Comparison of ENCODE assay signal across 8 mouse cellular contexts in the genomic region with DNA sequence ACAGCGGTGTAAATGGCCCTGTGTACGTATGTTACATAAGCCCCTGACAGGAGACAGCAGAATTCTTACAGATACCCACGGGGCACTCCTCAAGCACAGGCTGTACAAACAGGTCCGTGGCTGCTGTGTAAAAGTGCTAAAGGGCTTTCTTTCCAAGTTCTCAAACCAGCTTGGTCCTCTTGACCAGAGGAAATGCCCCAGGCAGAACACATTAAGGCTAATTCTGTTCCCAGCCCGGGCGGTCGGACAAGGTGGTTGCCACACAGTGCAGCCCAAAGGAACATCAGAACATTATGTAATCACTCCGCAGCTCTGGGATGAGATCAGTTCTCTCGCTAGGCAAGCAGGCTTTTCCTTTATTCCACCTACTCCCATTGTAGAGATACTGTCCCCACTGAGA. TPM values are rescaled to one million over a fixed set of nuclear protein-coding genes. Genes with fewer than 3 reads are reported as not detected.
A peak's percentile ranks its signal among the peaks of the same experiment; 100 is the strongest.
DNase-seq lines count a peak whose midpoint lies in the region; ATAC-seq and TF ChIP-seq lines count a peak whose summit lies in the region.

No protein-coding gene starts in this region.

- peak overlapping the region; percentile 70 for H3K4me2 ChIP-seq in kidney, embryonic 14.5 days (replicated peaks; ENCODE audit: low read depth, low read length)
- peak overlapping the region; percentile 56 for H3K4me2 ChIP-seq in neural tube, embryonic 14.5 days (ENCODE audit: low read depth, low read length)

- H3K4me1 ChIP-seq in cortical plate, adult 2 months (ENCODE audit: control insufficient read depth, insufficient read depth, low read length): peaks cover 11% of the 10 kb centered on the region
- peaks cover 10% of the 10 kb centered on the region; the same call in 1 of the 2 replicates for H3K4me1 ChIP-seq in kidney, embryonic 14.5 days (ENCODE audit: control insufficient read depth, insufficient read depth, low read length)
- H3K4me1 ChIP-seq in neural tube, embryonic 14.5 days (ENCODE audit: control insufficient read depth, insufficient read depth, low read length): peaks cover 30% of the 10 kb centered on the region

- peak; percentile 74 for TF ChIP-seq POLR2A in cortical plate, adult 2 months (IDR thresholded peaks at IDR 0.05; ENCODE audit: extremely low read depth, insufficient read depth, low read length)

- DNase-seq in right cerebral cortex, adult 18-20 months: peak; percentile 85
- no peak for DNase-seq in right cerebral cortex, postnatal 14 days
- DNase-seq in heart, adult 18-20 months: peak; percentile 83 to 86
- peak; percentile 31 for DNase-seq in liver
- DNase-seq in urinary bladder, adult 2 months (ENCODE audit: low spot score): no peak

- H3K9ac ChIP-seq in kidney, embryonic 14.5 days (ENCODE audit: low read depth, low read length): peak overlapping the region; percentile 23; the same call in 1 of the 2 replicates
- 0 out of 2 replicates have a peak overlapping the region, but pooled peaks have one; percentile 37 for H3K9ac ChIP-seq in neural tube, embryonic 14.5 days (replicated peaks; ENCODE audit: low read depth, low read length)

- TF ChIP-seq CTCF in cortical plate, adult 2 months (IDR thresholded peaks at IDR 0.05; ENCODE audit: extremely low read depth, insufficient read depth, low read length): no peak

- peak overlapping the region; percentile 97 for H3K4me3 ChIP-seq in cortical plate, adult 2 months (ENCODE audit: insufficient read depth, low read length)
- H3K4me3 ChIP-seq in kidney, embryonic 14.5 days (ENCODE audit: low read length): peak overlapping the region; percentile 87
- peak overlapping the region; percentile 97 for H3K4me3 ChIP-seq in neural tube, embryonic 14.5 days (ENCODE audit: low read depth, low read length)

- H3K9me3 ChIP-seq in kidney, embryonic 14.5 days (ENCODE audit: control insufficient read depth, low read length): no peaks in the 10 kb centered on the region
- no peaks in the 10 kb centered on the region for H3K9me3 ChIP-seq in neural tube, embryonic 14.5 days (ENCODE audit: control insufficient read depth, low read length)

- 61% methylated on average over 9 of the region's 9 CpGs for WGBS in kidney, embryonic 14.5 days
- WGBS in neural tube, embryonic 14.5 days: 39% methylated on average over 9 of the region's 9 CpGs

- no peak for ATAC-seq in kidney, embryonic 14.5 days (ENCODE audit: low FRiP score, low TSS enrichment)
- no peak for ATAC-seq in neural tube, embryonic 14.5 days (ENCODE audit: low read depth)

- peaks cover 24% of the 10 kb centered on the region for H3K36me3 ChIP-seq in kidney, embryonic 14.5 days (ENCODE audit: control insufficient read depth, insufficient read depth, low read length)
- peaks cover 3% of the 10 kb centered on the region; the same call in 1 of the 2 replicates for H3K36me3 ChIP-seq in neural tube, embryonic 14.5 days (ENCODE audit: control insufficient read depth, insufficient read depth, low read length)

- H3K27me3 ChIP-seq in kidney, embryonic 14.5 days (ENCODE audit: control insufficient read depth, insufficient read depth, low read length): no peaks in the 10 kb centered on the region
- no peaks in the 10 kb centered on the region for H3K27me3 ChIP-seq in neural tube, embryonic 14.5 days (ENCODE audit: control insufficient read depth, insufficient read depth, low read length)

- H3K27ac ChIP-seq in cortical plate, adult 2 months (ENCODE audit: insufficient read depth, low read length): peak overlapping the region; percentile 88
- no peak overlapping the region; the same call in 1 of the 2 replicates for H3K27ac ChIP-seq in kidney, embryonic 14.5 days (ENCODE audit: low read depth, low read length)
- H3K27ac ChIP-seq in neural tube, embryonic 14.5 days (ENCODE audit: low read depth, low read length): no peak overlapping the region; the same call in 1 of the 2 replicates

RNA-seq across cellular contexts. Expression of a gene that starts 2.4 kb away (rescaled TPM):
- polyA plus RNA-seq in cortical plate, adult 2 months (2012; rRNA removed): 1,026 and 1,043 TPM in 2 replicates
- 100 to 1,000 TPM; 736 to 802 TPM for total RNA-seq in heart, adult 18-20 months (2021)
- 796 and 844 TPM in 2 replicates for polyA plus RNA-seq in kidney, embryonic 14.5 days (2014; fragmentation: Nextera tagmentation; extraction: Ambion mirVana)
- polyA plus RNA-seq in neural tube, embryonic 14.5 days (2014; fragmentation: Nextera tagmentation; extraction: Ambion mirVana): 720 and 814 TPM in 2 replicates
- polyA plus RNA-seq in urinary bladder, adult 2 months (2012; rRNA removed): 1,620 and 1,700 TPM in 2 replicates

RNA-seq across cellular contexts. Expression of a gene that starts 57.1 kb away (rescaled TPM):
- polyA plus RNA-seq in cortical plate, adult 2 months (2012; rRNA removed): 17.3 and 19.8 TPM in 2 replicates
- 10 to 100 TPM; 17.9 to 23.6 TPM for total RNA-seq in heart, adult 18-20 months (2021)
- polyA plus RNA-seq in kidney, embryonic 14.5 days (2014; fragmentation: Nextera tagmentation; extraction: Ambion mirVana): 29.9 and 32.7 TPM in 2 replicates
- 33.8 and 38.5 TPM in 2 replicates for polyA plus RNA-seq in neural tube, embryonic 14.5 days (2014; fragmentation: Nextera tagmentation; extraction: Ambion mirVana)
- polyA plus RNA-seq in urinary bladder, adult 2 months (2012; rRNA removed): 12.8 and 13.7 TPM in 2 replicates

Comparison
In these comparisons a context has a peak if more than half of its experiments do, and no peak if none do; other contexts are left out.
1. DNase-seq: peak in right cerebral cortex, adult 18-20 months (single experiment), heart, adult 18-20 months (2 of 2) and liver (single experiment); none in right cerebral cortex, postnatal 14 days (single experiment) and urinary bladder, adult 2 months (single experiment).
2. Peak in every context shown above with its lines, with median percentiles within 50 percentile points of each other: H3K4me3 ChIP-seq.